Mouse (Mus musculus): ENCODE measurements around the gene Gm21627. TPM values are rescaled to one million over a fixed set of nuclear protein-coding genes. Genes with fewer than 3 reads are reported as not detected.

Gene Gm21627
- polyA plus RNA-seq (2012; rRNA removed; ENCODE audit: low replicate concordance): not detected in 2 replicates

GRCm38 (mm10) chrY:63228127-63228526 is at the start of gene Gm21627:
TSS of gene Gm21627 (plus strand) at chrY:63228427.

Data from duodenum, adult 2 months (tissue).